Mouse (Mus musculus): ENCODE results near the gene Adgra1. TPM values are rescaled to one million over a fixed set of nuclear protein-coding genes. Genes with fewer than 3 reads are reported as not detected.

The Adgra1 gene
- total RNA-seq (2014; rRNA removed; ENCODE audit: low replicate concordance) (not detected in 2 replicates), polyA plus RNA-seq (2015; fragmentation: Nextera tagmentation; extraction: Ambion mirVana) (0.12 TPM in 1 of 2 replicates, not detected in the other)

GRCm38 (mm10) chr7:139834036-139834435, at the start of gene Adgra1:
Gene Adgra1 (plus strand): TSS chr7:139834174.
- peak within 1 kb of the TSS; percentile 24 for H3K4me3 ChIP-seq (ENCODE audit: low read depth, low read length)
- peak; percentile 32 for DNase-seq (ENCODE audit: low spot score)
- H3K27me3 ChIP-seq (ENCODE audit: control insufficient read depth, insufficient read depth, low read length): peaks cover 35% of the 10 kb centered on the region
- WGBS: under 1% methylated on average over 27 of the region's 27 CpGs
- H3K36me3 ChIP-seq (replicated peaks; ENCODE audit: control insufficient read depth, insufficient read depth, low read length): no peaks in the 10 kb centered on the region
- peak; percentile 67 for ATAC-seq (ENCODE audit: insufficient read depth, low read depth)
- TF ChIP-seq CTCF (IDR thresholded peaks at IDR 0.05; ENCODE audit: low read depth): no peak
- no peak within 1 kb of the TSS for H3K27ac ChIP-seq (ENCODE audit: low read depth)
- peak within 1 kb of the TSS; percentile 51 for H3K4me2 ChIP-seq (ENCODE audit: low read depth, low read length)
- no peaks in the 10 kb centered on the region; the same call in 1 of the 2 replicates for H3K4me1 ChIP-seq (ENCODE audit: control insufficient read depth, insufficient read depth)
- H3K9me3 ChIP-seq (replicated peaks; ENCODE audit: control insufficient read depth, low read length): no peaks in the 10 kb centered on the region
- H3K9ac ChIP-seq (replicated peaks; ENCODE audit: low read depth, low read length): no peak within 1 kb of the TSS

- no peaks in the 10 kb centered on the region for H3K36me3 ChIP-seq (replicated peaks; ENCODE audit: control insufficient read depth, insufficient read depth, low read length)
- no peak overlapping the region for H3K4me2 ChIP-seq (ENCODE audit: low read depth, low read length)
- DNase-seq (ENCODE audit: low spot score): no peak
- H3K4me1 ChIP-seq (ENCODE audit: control insufficient read depth, insufficient read depth): no peaks in the 10 kb centered on the region
- no peak overlapping the region for H3K27ac ChIP-seq (ENCODE audit: low read depth)
- H3K9ac ChIP-seq (replicated peaks; ENCODE audit: low read depth, low read length): no peak overlapping the region
- H3K9me3 ChIP-seq (replicated peaks; ENCODE audit: control insufficient read depth, low read length): no peaks in the 10 kb centered on the region
- no peak for TF ChIP-seq CTCF (IDR thresholded peaks at IDR 0.05; ENCODE audit: low read depth)
- TF ChIP-seq EP300 (IDR thresholded peaks at IDR 0.05; ENCODE audit: low read depth): no peak
- no peak for ATAC-seq (ENCODE audit: insufficient read depth, low read depth)
- WGBS: 62% methylated on average over 2 of the region's 2 CpGs
- H3K4me3 ChIP-seq (ENCODE audit: low read depth, low read length): no peak overlapping the region
- no peaks in the 10 kb centered on the region; the same call in 1 of the 2 replicates for H3K27me3 ChIP-seq (ENCODE audit: control insufficient read depth, insufficient read depth, low read length)
These were observed 46.6 kb upstream of the Adgra1 start for GRCm38 (mm10) chr7:139787382-139787781.

DNA sequence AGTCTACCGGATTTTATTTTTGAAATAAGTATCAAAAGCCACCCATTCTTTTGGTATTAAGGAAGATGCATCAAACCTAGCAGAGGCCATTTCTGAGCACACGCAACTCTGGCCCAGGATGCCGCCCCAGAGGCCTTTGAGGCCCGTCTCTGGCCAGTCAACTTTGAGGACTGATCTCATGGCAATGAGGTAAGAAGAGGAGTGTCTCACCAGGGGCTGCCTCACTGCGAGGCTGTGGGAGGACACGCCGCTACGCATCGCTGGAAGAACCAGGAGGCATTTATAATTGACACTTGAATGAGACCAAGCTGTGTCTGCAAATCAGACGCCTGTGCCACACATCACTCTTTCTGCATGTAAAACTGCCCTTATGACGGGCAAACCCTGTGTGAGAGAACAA, 45.0 kb upstream of the Adgra1 start:
- ATAC-seq (ENCODE audit: insufficient read depth, low read depth) (no peak), DNase-seq (ENCODE audit: low spot score) (no peak)
- no peaks in the 10 kb centered on the region for H3K36me3 ChIP-seq (replicated peaks; ENCODE audit: control insufficient read depth, insufficient read depth, low read length)
- H3K4me1 ChIP-seq (ENCODE audit: control insufficient read depth, insufficient read depth): no peaks in the 10 kb centered on the region
- H3K27me3 ChIP-seq (ENCODE audit: control insufficient read depth, insufficient read depth, low read length): no peaks in the 10 kb centered on the region; the same call in 1 of the 2 replicates
- H3K9ac ChIP-seq (replicated peaks; ENCODE audit: low read depth, low read length): no peak overlapping the region
- no peak overlapping the region for H3K4me2 ChIP-seq (ENCODE audit: low read depth, low read length)
- H3K4me3 ChIP-seq (ENCODE audit: low read depth, low read length): no peak overlapping the region
- no peaks in the 10 kb centered on the region for H3K9me3 ChIP-seq (replicated peaks; ENCODE audit: control insufficient read depth, low read length)
- no peak overlapping the region for H3K27ac ChIP-seq (ENCODE audit: low read depth)
- 83% methylated on average over 11 of the region's 11 CpGs for WGBS
- TF ChIP-seq CTCF (IDR thresholded peaks at IDR 0.05; ENCODE audit: low read depth) (no peak), EP300 (IDR thresholded peaks at IDR 0.05; ENCODE audit: low read depth) (no peak)

DNA sequence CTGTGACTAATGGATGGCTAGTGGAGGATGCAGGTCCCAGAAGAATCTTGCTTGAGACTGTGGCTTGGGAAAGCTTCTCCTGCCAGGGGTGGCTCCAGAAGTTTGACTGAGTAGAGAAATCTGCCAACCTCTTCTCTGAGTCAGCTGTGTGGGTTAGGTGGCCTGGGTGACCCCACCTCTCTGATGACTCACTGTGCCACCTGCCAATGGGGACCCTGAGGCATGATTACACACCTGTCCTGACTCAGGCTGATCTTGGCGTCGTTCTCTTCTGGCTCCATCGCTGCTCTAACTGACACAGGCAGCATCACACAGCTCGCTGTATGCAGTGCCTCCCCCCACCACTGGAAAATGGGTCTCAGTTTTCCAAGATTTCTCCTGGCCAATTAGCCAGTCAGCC, 44.3 kb upstream of the Adgra1 start:
- no peak overlapping the region for H3K4me3 ChIP-seq (ENCODE audit: low read depth, low read length)
- H3K9ac ChIP-seq (replicated peaks; ENCODE audit: low read depth, low read length): no peak overlapping the region
- no peak overlapping the region for H3K4me2 ChIP-seq (ENCODE audit: low read depth, low read length)
- H3K9me3 ChIP-seq (replicated peaks; ENCODE audit: control insufficient read depth, low read length): no peaks in the 10 kb centered on the region
- H3K27ac ChIP-seq (ENCODE audit: low read depth): no peak overlapping the region
- DNase-seq (ENCODE audit: low spot score) (no peak), ATAC-seq (ENCODE audit: insufficient read depth, low read depth) (no peak)
- H3K36me3 ChIP-seq (replicated peaks; ENCODE audit: control insufficient read depth, insufficient read depth, low read length): no peaks in the 10 kb centered on the region
- H3K4me1 ChIP-seq (ENCODE audit: control insufficient read depth, insufficient read depth): no peaks in the 10 kb centered on the region
- TF ChIP-seq EP300 (IDR thresholded peaks at IDR 0.05; ENCODE audit: low read depth): no peak
- WGBS: 73% methylated on average over 4 of the region's 4 CpGs
- no peaks in the 10 kb centered on the region; the same call in 1 of the 2 replicates for H3K27me3 ChIP-seq (ENCODE audit: control insufficient read depth, insufficient read depth, low read length)

GRCm38 (mm10) chr7:139791601-139792000, 42.4 kb upstream of the Adgra1 start:
- WGBS: 66% methylated on average over 9 of the region's 9 CpGs
- TF ChIP-seq EP300 (IDR thresholded peaks at IDR 0.05; ENCODE audit: low read depth) (no peak), CTCF (IDR thresholded peaks at IDR 0.05; ENCODE audit: low read depth) (no peak)
- no peaks in the 10 kb centered on the region for H3K4me1 ChIP-seq (ENCODE audit: control insufficient read depth, insufficient read depth)
- no peaks in the 10 kb centered on the region for H3K9me3 ChIP-seq (replicated peaks; ENCODE audit: control insufficient read depth, low read length)
- H3K36me3 ChIP-seq (replicated peaks; ENCODE audit: control insufficient read depth, insufficient read depth, low read length): no peaks in the 10 kb centered on the region
- no peaks in the 10 kb centered on the region; the same call in 1 of the 2 replicates for H3K27me3 ChIP-seq (ENCODE audit: control insufficient read depth, insufficient read depth, low read length)
- no peak overlapping the region for H3K4me3 ChIP-seq (ENCODE audit: low read depth, low read length)
- ATAC-seq (ENCODE audit: insufficient read depth, low read depth) (no peak), DNase-seq (ENCODE audit: low spot score) (no peak)
- no peak overlapping the region for H3K9ac ChIP-seq (replicated peaks; ENCODE audit: low read depth, low read length)
- H3K27ac ChIP-seq (ENCODE audit: low read depth): no peak overlapping the region
- no peak overlapping the region for H3K4me2 ChIP-seq (ENCODE audit: low read depth, low read length)

DNA sequence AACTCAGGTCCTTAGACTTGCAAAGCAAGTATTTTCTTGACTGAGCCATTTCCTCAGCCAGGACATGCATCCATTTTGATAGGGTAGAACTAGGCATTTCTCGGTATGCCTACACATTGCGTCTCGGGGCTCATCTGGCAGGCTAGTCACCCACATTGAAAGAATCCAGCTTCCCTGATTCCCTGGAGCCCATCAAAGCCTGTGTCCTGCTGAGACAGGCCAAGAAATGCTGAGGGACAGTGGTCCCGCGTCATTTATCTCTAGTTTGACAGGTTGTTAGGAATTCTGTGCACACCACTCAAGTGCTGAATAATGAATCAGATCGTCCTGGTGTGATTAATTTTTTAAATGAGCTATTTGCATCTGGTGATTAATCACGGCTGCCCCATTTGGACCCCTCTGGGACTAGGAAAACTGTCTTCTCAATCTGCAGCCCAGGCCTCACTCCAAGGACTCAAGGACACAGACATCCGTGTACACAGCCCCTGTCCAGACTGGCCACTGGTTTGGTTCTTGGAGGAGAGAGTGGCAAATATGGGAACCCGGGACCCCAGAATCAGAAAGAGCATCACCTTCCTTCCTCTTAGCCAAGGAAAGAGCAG, 38.9 kb upstream of the Adgra1 start:
- no peak overlapping the region for H3K4me2 ChIP-seq (ENCODE audit: low read depth, low read length)
- DNase-seq (ENCODE audit: low spot score) (no peak), ATAC-seq (ENCODE audit: insufficient read depth, low read depth) (no peak)
- 74% methylated on average over 9 of the region's 9 CpGs for WGBS
- H3K36me3 ChIP-seq (replicated peaks; ENCODE audit: control insufficient read depth, insufficient read depth, low read length): no peaks in the 10 kb centered on the region
- H3K4me3 ChIP-seq (ENCODE audit: low read depth, low read length): no peak overlapping the region
- no peaks in the 10 kb centered on the region for H3K9me3 ChIP-seq (replicated peaks; ENCODE audit: control insufficient read depth, low read length)
- H3K27me3 ChIP-seq (ENCODE audit: control insufficient read depth, insufficient read depth, low read length): no peaks in the 10 kb centered on the region; the same call in 1 of the 2 replicates
- H3K9ac ChIP-seq (replicated peaks; ENCODE audit: low read depth, low read length): no peak overlapping the region
- H3K4me1 ChIP-seq (ENCODE audit: control insufficient read depth, insufficient read depth): no peaks in the 10 kb centered on the region
- no peak overlapping the region for H3K27ac ChIP-seq (ENCODE audit: low read depth)
- no peak for TF ChIP-seq EP300 (IDR thresholded peaks at IDR 0.05; ENCODE audit: low read depth)
- no peak for TF ChIP-seq CTCF (IDR thresholded peaks at IDR 0.05; ENCODE audit: low read depth)

Measured in heart, postnatal 0 days (tissue).